Mouse (Mus musculus): ENCODE data around the gene Ankrd49. TPM values are rescaled to one million over a fixed set of nuclear protein-coding genes. Genes with fewer than 3 reads are reported as not detected.

Ankrd49 gene
- polyA plus RNA-seq, 1 experiment from 2014 or later, result 46.8 TPM

Other genes with a start within 250 kb of the Ankrd49 start
- gene Amotl1, start 139.8 kb downstream of the Ankrd49 start, polyA plus RNA-seq (2016; fragmentation: Nextera tagmentation; extraction: Ambion mirVana), result 24.9 and 32.1 TPM in 2 replicates
- gene Piwil4, start 44.1 kb downstream of the Ankrd49 start, polyA plus RNA-seq (2016; fragmentation: Nextera tagmentation; extraction: Ambion mirVana), result not detected in 2 replicates
- gene Fut4, start 32.5 kb downstream of the Ankrd49 start, polyA plus RNA-seq (2016; fragmentation: Nextera tagmentation; extraction: Ambion mirVana), result 5.0 and 6.4 TPM in 2 replicates
- gene 1700012B09Rik, start 13.8 kb downstream of the Ankrd49 start, polyA plus RNA-seq (2016; fragmentation: Nextera tagmentation; extraction: Ambion mirVana), result not detected in 2 replicates
- 40.1 and 42.9 TPM in 2 replicates for gene Mre11a, start 202 bp downstream of the Ankrd49 start, polyA plus RNA-seq (2016; fragmentation: Nextera tagmentation; extraction: Ambion mirVana)
- 0.08 TPM in 1 of 2 replicates, not detected in the other for gene Gpr83, start 75.4 kb upstream of the Ankrd49 start, polyA plus RNA-seq (2016; fragmentation: Nextera tagmentation; extraction: Ambion mirVana)
- 0.20 TPM in 1 of 2 replicates, not detected in the other for gene Izumo1r, start 119.1 kb upstream of the Ankrd49 start, polyA plus RNA-seq (2016; fragmentation: Nextera tagmentation; extraction: Ambion mirVana)